Mouse (Mus musculus) left cerebral cortex, adult 9 months (tissue): ENCODE measurements around the gene Ccdc97.
A peak's percentile ranks its signal among the peaks of the same experiment; 100 is the strongest.

Source experiments
- DNase-seq, 2 experiments: peaks; one replicate each; pipeline ENCODE4 v3.0.0; 2022; ENCODE audit warnings: low spot score in 2 of 2

Ccdc97 gene

GRCm38 (mm10) chr7:25720760-25721159 lies 1.9 kb upstream of the Ccdc97 start:
- no peak for DNase-seq

DNA sequence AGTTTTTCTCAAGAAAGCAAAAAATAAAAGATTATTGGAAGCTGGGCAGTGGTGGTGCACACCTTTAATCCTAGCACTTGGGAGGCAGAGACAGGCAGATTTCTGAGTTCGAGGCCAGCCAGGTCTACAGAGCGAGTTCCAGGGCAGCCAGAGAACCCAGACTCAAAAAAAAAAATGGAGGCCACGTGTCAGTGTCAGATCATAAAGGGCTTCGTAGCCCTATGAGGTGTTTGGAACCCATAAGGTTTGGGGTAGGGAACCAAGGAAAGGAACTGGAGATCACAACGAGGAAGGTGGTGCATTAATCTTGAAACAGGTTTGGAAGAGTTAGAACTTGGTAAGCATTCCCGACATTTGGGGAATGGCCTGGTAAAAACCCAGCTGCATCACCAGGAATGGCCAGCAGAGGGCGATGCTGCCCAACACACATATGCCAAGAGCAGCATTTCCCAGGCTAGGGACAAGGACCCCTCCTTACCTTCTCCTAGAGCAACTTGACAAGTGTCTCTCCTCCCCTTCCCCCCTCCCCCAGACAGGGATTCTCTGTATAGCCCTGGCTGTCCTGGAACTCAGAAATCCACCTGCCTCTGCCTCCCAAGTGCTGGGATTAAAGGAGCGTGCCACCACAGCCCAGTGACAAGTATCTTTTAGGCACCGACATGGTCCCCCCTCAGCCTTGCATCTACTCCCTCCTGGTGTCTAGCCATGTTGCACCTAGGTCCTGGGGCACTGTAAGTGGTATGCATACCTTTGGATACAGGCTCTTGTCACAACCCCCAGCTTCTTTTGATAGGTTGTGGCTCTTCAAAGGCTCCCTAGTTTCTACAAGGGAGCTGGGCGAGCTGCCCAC lies 1.1 kb upstream of the Ccdc97 start:
- DNase-seq, result peak in 1 of 2 experiments; percentile 84

DNA sequence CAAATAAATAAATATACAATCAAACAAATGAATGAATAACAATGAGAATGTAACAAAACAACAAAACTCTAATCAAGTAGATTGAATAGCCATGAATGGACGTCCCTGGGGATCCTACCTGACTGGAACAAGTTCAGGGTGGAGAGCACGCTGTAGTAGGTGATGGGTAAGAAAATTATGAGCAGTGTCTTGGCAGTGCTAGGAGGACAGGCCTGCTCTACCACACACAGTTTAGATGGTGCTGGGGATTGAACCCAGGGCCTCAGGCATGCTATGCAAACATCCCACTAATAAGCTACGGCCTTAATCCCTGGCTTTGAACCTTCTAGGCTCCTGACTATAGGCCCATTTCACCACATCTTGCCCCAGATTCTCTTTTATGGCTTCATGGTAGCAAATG lies 1.4 kb downstream of the Ccdc97 start:
- no peak for DNase-seq

DNA sequence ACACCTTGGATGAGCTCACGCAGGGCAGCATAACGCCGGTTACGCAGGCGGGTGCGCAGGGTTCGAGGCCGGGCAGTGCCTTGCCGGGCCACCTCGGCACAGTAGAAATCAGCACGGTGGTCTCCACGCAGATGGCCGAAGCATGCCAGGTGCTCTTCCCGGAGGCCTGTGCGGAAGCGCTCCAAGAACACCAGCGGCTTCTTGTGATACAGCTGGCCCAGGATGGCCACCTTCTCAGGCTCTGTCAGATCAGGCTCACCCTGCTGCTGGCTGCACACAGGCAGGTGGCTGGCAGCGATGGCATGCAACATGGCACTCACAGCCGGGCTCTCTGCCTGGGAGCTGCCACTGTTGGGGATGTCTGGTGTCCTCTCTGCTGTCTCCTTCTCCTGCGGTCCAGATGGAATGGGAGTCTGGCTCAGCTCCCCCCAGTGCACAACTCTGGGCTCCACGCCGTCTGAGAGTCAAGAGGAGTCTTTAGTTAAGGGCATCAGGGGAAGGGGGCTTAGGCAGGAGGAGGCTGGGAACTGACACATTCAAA lies 3.1 kb downstream of the Ccdc97 start:
- no peak for DNase-seq

DNA sequence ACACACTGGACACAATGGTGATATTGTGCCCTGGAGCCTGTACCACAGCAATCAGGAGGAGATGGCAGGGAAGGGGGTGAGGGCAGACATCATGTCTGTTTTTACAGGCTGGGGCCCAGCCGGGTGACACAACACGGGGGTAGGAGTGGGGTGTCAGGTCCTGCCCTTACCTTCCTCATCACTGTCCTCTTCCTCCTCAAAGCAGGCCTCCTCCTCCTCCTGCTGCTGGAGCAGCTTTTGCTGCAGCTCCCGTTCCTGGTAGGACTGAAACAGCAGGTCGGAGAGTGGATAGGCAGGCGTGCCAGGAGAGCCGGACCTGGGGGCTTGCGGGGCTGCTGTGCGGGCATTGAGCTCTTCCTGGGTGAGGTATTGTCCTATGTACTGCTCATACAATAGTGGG lies 4.3 kb downstream of the Ccdc97 start:
- DNase-seq, result no peak

- DNase-seq, result no peak
Observed at GRCm38 (mm10) chr7:25712801-25713200, 6.1 kb downstream of the Ccdc97 start.

- DNase-seq, result peak in 1 of 2 experiments; percentile 51
Observed at GRCm38 (mm10) chr7:25711731-25712197, 7.1 kb downstream of the Ccdc97 start.

GRCm38 (mm10) chr7:25711165-25711564 lies 7.7 kb downstream of the Ccdc97 start:
- DNase-seq, result no peak

DNA sequence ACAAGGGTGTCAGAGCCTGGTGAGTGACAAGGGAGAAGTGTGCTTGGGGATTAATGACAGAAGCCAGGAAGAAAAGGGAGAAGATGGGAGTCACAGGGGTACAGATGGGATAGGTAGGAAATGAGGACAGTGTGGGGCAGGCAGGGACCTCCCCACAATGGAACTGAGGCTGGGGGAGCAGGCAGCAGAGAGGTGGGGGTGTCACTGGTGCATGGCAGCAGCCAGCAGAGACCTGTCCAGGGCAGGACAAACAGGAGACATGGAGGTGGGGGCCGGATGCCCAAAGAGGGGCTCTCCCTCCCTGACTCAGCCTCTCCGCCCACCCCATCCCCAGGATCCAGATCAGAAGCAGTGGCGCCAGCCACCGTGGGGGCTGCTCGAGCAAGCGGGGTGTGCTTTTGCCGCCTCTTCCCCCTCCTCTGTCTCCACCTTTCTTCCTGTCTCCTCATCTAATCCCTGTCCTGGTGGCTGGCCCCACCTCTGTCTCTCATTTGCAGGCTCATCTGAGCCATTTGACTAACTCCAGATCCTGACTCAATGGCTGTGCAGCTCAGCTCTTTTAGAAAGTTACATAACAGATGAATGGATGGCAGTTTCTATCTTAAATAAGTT lies 8.3 kb downstream of the Ccdc97 start:
- DNase-seq, result peak in 1 of 2 experiments; percentile 66

GRCm38 (mm10) chr7:25709961-25710360 lies 8.9 kb downstream of the Ccdc97 start:
- DNase-seq, result peak in 1 of 2 experiments; percentile 41

DNA sequence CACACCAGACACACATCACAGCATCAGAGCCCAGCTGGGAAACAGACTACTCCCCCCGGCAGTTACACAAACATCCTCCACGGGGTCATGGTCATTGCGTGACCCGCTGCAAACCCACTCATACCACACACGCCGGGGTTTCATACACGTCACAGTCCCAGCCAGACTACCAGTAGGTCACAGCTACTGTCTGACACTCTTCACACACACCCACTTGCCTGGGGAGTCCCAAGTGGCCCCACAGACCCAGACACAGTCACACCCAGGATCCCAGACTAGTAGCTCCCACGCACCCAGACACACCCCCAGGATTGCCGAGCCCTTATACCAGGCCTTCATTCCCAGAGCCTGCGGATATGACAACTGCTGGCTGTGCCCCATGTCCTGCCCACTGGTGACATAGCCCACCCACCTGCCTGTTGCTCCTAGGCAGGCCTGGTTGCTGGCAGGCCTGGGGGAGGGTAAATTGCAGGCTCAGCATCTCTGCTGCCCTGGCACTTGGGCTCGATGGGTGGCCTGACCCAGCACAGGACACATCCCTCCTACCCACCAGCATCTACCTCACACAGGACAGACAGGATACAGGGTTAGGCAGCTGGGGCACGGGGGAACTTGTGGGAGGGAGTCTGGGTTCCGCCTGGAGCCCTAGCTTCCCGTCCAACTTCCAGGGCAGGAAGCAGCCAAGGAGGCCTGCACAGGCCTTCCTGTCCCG lies 11.2 kb downstream of the Ccdc97 start:
- DNase-seq, result no peak

GRCm38 (mm10) chr7:25706578-25707170 lies 12.2 kb downstream of the Ccdc97 start:
- DNase-seq, result no peak

DNA sequence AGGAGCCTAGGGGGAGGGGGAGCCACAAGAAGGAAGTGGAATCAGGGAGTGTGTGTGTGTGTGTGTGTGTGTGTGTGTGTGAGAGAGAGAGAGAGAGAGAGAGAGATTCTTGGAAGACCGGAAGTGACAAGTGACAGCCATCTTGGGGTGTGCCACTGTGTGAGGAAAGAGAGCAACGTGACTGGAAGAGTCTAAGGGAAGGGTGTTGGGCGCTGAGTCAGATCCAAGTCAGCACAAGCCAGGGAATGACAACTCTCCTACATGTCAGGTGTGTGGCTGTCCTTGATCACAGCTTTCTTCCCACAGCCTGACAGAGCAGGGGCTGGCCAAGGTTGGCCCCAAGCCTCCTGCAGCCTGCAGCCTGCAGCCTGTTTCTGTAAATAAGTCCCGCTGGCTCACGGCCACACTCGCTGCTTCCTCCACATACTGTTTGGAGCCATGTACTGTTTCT lies 13.1 kb downstream of the Ccdc97 start:
- DNase-seq, result peak in 1 of 2 experiments; percentile 69

GRCm38 (mm10) chr7:25704716-25705364 lies 14.0 kb downstream of the Ccdc97 start:
- DNase-seq, result no peak

- no peak for DNase-seq
Observed at GRCm38 (mm10) chr7:25703793-25704494, 14.9 kb downstream of the Ccdc97 start.

GRCm38 (mm10) chr7:25702350-25702749 lies 16.5 kb downstream of the Ccdc97 start:
- no peak for DNase-seq

DNA sequence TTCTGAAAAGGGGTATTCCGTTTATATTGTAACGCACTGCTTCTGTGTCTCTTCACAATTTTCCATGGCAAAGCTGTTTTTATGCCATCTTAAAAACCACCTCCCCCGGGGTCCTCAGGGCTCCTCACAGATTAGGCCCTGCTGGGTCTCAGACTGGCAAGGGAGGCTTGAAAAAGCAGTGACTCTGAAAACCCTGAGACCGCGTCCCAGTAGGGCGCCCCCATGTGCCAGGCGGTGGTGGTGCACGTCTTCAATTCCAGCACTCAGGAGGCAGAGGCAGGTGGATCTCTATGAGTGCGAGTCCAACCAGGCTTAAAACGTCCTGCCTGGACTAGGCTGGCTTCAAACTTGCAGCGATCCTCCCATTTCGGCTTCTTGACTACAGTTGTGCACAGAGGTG lies 18.2 kb downstream of the Ccdc97 start:
- no peak for DNase-seq

- no peak for DNase-seq
Observed at GRCm38 (mm10) chr7:25699851-25700250, 19.0 kb downstream of the Ccdc97 start.

GRCm38 (mm10) chr7:25694104-25694503 lies 24.8 kb downstream of the Ccdc97 start:
- DNase-seq, result no peak

DNA sequence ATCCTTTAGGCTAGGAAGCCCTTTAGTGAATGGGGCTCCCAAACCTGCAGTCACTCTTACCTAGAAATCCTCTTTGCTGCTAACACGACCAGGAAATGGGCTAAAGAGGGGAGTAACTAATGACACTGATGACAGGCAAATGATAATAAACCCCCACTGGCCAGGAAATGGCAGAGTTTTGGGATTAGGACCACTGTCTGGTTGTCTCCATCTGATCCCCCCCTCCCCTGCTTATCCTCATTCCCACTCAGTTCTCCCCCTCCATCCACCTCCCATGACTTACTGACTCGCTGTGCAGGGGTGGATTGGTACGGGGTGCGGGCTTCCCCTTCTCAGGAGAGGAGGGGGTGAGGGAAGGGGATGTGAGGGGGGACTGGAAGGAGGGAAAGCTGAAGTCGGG lies 28.8 kb downstream of the Ccdc97 start:
- no peak for DNase-seq
